Comparison of ENCODE assay signal across 8 mouse cellular contexts in genomic region chr10:126625466-126625865, GRCm38 (mm10).
DNase-seq lines count a peak whose midpoint lies in the region.

No protein-coding gene starts in this region.

- DNase-seq in heart, postnatal 4 days = peak; percentile 47
- no peak for DNase-seq in heart, adult 11 months
- peak; percentile 31 for DNase-seq in ovary, postnatal 14 days (ENCODE audit: low spot score)
- DNase-seq in ovary, postnatal 10 days (ENCODE audit: low spot score) = no peak
- DNase-seq in embryo, embryonic 9.5 days (ENCODE audit: extremely low spot score) = peak; percentile 30
- DNase-seq in retina, embryonic 14.5 days (ENCODE audit: low spot score) = peak; percentile 72
- DNase-seq in layer of hippocampus, adult 11-12 months (ENCODE audit: low spot score) = no peak
- no peak for DNase-seq in cerebellum, adult 11-12 months

Comparison
In these comparisons a context has a peak if more than half of its experiments do, and no peak if none do; other contexts are left out.
1. DNase-seq: peak in heart, postnatal 4 days (single experiment), ovary, postnatal 14 days (single experiment), embryo, embryonic 9.5 days (single experiment) and retina, embryonic 14.5 days (single experiment); none in heart, adult 11 months (single experiment), ovary, postnatal 10 days (single experiment), layer of hippocampus, adult 11-12 months (single experiment) and cerebellum, adult 11-12 months (single experiment).